Mouse (Mus musculus): ENCODE data around the gene Extl2.

The Extl2 gene

GRCm38 (mm10) chr3:116007941-116008440 lies 729 bp downstream of the Extl2 start:
- peak; percentile 24 to 39 for DNase-seq (ENCODE audit: low read depth in 1 of 2, low spot score in 2 of 2)

- DNase-seq (ENCODE audit: low read depth in 1 of 2, low spot score in 2 of 2): no peak
Measured at GRCm38 (mm10) chr3:116009622-116010344, 2.5 kb downstream of the Extl2 start.

GRCm38 (mm10) chr3:116014901-116015300 lies 7.6 kb downstream of the Extl2 start:
- DNase-seq (ENCODE audit: low read depth in 1 of 2, low spot score in 2 of 2): no peak

- no peak for DNase-seq (ENCODE audit: low read depth in 1 of 2, low spot score in 2 of 2)
Measured at GRCm38 (mm10) chr3:116016116-116016515, 8.9 kb downstream of the Extl2 start.

GRCm38 (mm10) chr3:116018606-116019005 lies 11.3 kb downstream of the Extl2 start:
- DNase-seq (ENCODE audit: low read depth in 1 of 2, low spot score in 2 of 2): no peak

GRCm38 (mm10) chr3:116019136-116019535 lies 11.9 kb downstream of the Extl2 start:
- DNase-seq (ENCODE audit: low read depth in 1 of 2, low spot score in 2 of 2): no peak

- DNase-seq (ENCODE audit: low read depth in 1 of 2, low spot score in 2 of 2): no peak
Measured at GRCm38 (mm10) chr3:116024236-116024635, 17.0 kb downstream of the Extl2 start.

- DNase-seq (ENCODE audit: low read depth in 1 of 2, low spot score in 2 of 2): no peak
Measured at GRCm38 (mm10) chr3:116024669-116025068, 17.4 kb downstream of the Extl2 start.

GRCm38 (mm10) chr3:116025701-116026100 lies 18.4 kb downstream of the Extl2 start:
- no peak for DNase-seq (ENCODE audit: low read depth in 1 of 2, low spot score in 2 of 2)

- no peak for DNase-seq (ENCODE audit: low read depth in 1 of 2, low spot score in 2 of 2)
Measured at GRCm38 (mm10) chr3:116026996-116027395, 19.7 kb downstream of the Extl2 start.

- DNase-seq (ENCODE audit: low read depth in 1 of 2, low spot score in 2 of 2): no peak
Measured at GRCm38 (mm10) chr3:116030152-116030788, 23.0 kb downstream of the Extl2 start.

GRCm38 (mm10) chr3:116033218-116033870 lies 26.1 kb downstream of the Extl2 start:
- no peak for DNase-seq (ENCODE audit: low read depth in 1 of 2, low spot score in 2 of 2)

GRCm38 (mm10) chr3:116033871-116034222 lies 26.6 kb downstream of the Extl2 start:
- DNase-seq (ENCODE audit: low read depth in 1 of 2, low spot score in 2 of 2): no peak

GRCm38 (mm10) chr3:116040776-116041175 lies 33.5 kb downstream of the Extl2 start:
- DNase-seq (ENCODE audit: low read depth in 1 of 2, low spot score in 2 of 2): no peak

GRCm38 (mm10) chr3:116046000-116046399 lies 38.7 kb downstream of the Extl2 start:
- DNase-seq (ENCODE audit: low read depth in 1 of 2, low spot score in 2 of 2): no peak

GRCm38 (mm10) chr3:116047034-116047433 lies 39.8 kb downstream of the Extl2 start:
- no peak for DNase-seq (ENCODE audit: low read depth in 1 of 2, low spot score in 2 of 2)

GRCm38 (mm10) chr3:116057078-116057477 lies 49.8 kb downstream of the Extl2 start:
- no peak for DNase-seq (ENCODE audit: low read depth in 1 of 2, low spot score in 2 of 2)

- DNase-seq (ENCODE audit: low read depth in 1 of 2, low spot score in 2 of 2): no peak
Measured at GRCm38 (mm10) chr3:116060320-116060719, 53.1 kb downstream of the Extl2 start.

- DNase-seq (ENCODE audit: low read depth in 1 of 2, low spot score in 2 of 2): no peak
Measured at GRCm38 (mm10) chr3:116062141-116062540, 54.9 kb downstream of the Extl2 start.

GRCm38 (mm10) chr3:116072584-116072983 lies 65.3 kb downstream of the Extl2 start:
- DNase-seq (ENCODE audit: low read depth in 1 of 2, low spot score in 2 of 2): no peak

GRCm38 (mm10) chr3:116076739-116077138 lies 69.5 kb downstream of the Extl2 start:
- DNase-seq (ENCODE audit: low read depth in 1 of 2, low spot score in 2 of 2): no peak

GRCm38 (mm10) chr3:116078490-116078889 lies 71.2 kb downstream of the Extl2 start:
- no peak for DNase-seq (ENCODE audit: low read depth in 1 of 2, low spot score in 2 of 2)
